Mouse (Mus musculus): ENCODE results near the gene Cacna1e. TPM values are rescaled to one million over a fixed set of nuclear protein-coding genes. Genes with fewer than 3 reads are reported as not detected.

Cacna1e gene
- total and polyA plus RNA-seq, 3 experiments: not detected

DNA sequence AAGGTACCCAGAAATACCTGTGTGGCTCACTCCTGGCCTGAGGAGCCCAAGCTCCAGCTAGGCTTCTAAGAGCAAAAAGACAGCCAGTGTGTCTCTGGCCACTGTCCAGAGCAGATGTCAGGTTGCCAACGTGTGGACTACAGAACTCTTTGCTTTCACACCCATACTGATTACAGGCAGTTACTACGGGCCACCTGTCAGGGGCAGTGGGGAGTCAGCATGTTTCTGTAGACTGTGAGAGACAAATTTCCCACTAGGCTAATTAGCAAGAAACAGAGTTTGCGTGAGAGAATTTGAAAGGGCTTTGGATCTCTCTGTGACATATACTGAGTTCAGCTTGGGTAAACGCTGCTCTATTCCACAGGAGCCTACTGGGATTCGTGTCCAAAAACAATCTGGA, 466.0 kb downstream of the Cacna1e start:
- no peaks in the 10 kb centered on the region for H3K79me2 ChIP-seq (ENCODE audit: control insufficient read depth, insufficient read depth, low read length, poor library complexity)
- DNase-seq (ENCODE audit: low read depth, low spot score): no peak

GRCm38 (mm10) chr1:154416384-154417155, 467.7 kb downstream of the Cacna1e start:
- H3K27me3 ChIP-seq (ENCODE audit: control insufficient read depth in 1 of 2, insufficient read depth in 2 of 2, low read length in 2 of 2): no peaks in the 10 kb centered on the region
- no peak for DNase-seq (ENCODE audit: low read depth, low spot score)
- TF ChIP-seq TBP (IDR thresholded peaks at IDR 0.05; ENCODE audit: low read depth, low read length) (no peak), POLR2AphosphoS2 (IDR thresholded peaks at IDR 0.05; ENCODE audit: low read length) (no peak), USF2 (IDR thresholded peaks at IDR 0.05; ENCODE audit: borderline replicate concordance in 1 of 2, insufficient read depth in 1 of 2, low read depth in 1 of 2, low read length in 2 of 2) (no peak), MYC (IDR thresholded peaks at IDR 0.05; ENCODE audit: low read depth, low read length) (no peak), SMC3 (IDR thresholded peaks at IDR 0.05; ENCODE audit: low read depth, low read length) (no peak), JUND (IDR thresholded peaks at IDR 0.05; ENCODE audit: low read depth, low read length) (no peak), SIN3A (IDR thresholded peaks at IDR 0.05; ENCODE audit: low read length) (no peak), KAT2A (conservative IDR thresholded peaks at IDR 0.05; ENCODE audit: low read depth, low read length) (no peak), RAD21 (IDR thresholded peaks at IDR 0.05; ENCODE audit: low read depth, low read length) (no peak), CHD1 (IDR thresholded peaks at IDR 0.05; ENCODE audit: low read depth, low read length) (no peak), NRF1 (IDR thresholded peaks at IDR 0.05; ENCODE audit: insufficient read depth, low read depth, low read length, poor library complexity, severe bottlenecking) (no peak), ETS1 (IDR thresholded peaks at IDR 0.05; ENCODE audit: low read depth, low read length) (no peak), MXI1 (IDR thresholded peaks at IDR 0.05; ENCODE audit: low read depth, low read length) (no peak), TAL1 (IDR thresholded peaks at IDR 0.05; ENCODE audit: low read length) (no peak)
- H3K27ac ChIP-seq (ENCODE audit: control insufficient read depth, low read depth, low read length): no peak overlapping the region
- H3K9me3 ChIP-seq (replicated peaks; ENCODE audit: insufficient read depth, low read length): no peaks in the 10 kb centered on the region
- H3K79me2 ChIP-seq (ENCODE audit: control insufficient read depth, insufficient read depth, low read length, poor library complexity): no peaks in the 10 kb centered on the region
- no peak overlapping the region for H3K9ac ChIP-seq (ENCODE audit: control insufficient read depth, low read depth, low read length, poor library complexity, severe bottlenecking)
- H3K4me1 ChIP-seq (ENCODE audit: control insufficient read depth in 1 of 2, insufficient read depth in 2 of 2, low read length in 2 of 2): no peaks in the 10 kb centered on the region
- H3K36me3 ChIP-seq (ENCODE audit: control insufficient read depth in 1 of 2, insufficient read depth in 2 of 2, low read length in 2 of 2): no peaks in the 10 kb centered on the region
- no peak overlapping the region for H3K4me3 ChIP-seq (ENCODE audit: control insufficient read depth in 1 of 2, insufficient read depth in 1 of 2, low read depth in 2 of 2, low read length in 2 of 2)

More for the DNA sequence above, 466.0 kb downstream of the Cacna1e start:
- no peak for TF ChIP-seq KAT2A (conservative IDR thresholded peaks at IDR 0.05; ENCODE audit: low read depth, low read length)
- no peak for TF ChIP-seq NRF1 (IDR thresholded peaks at IDR 0.05; ENCODE audit: insufficient read depth, low read depth, low read length, poor library complexity, severe bottlenecking)
- TF ChIP-seq ZMIZ1 (IDR thresholded peaks at IDR 0.05; ENCODE audit: low read depth, low read length): no peak
- TF ChIP-seq GABPA (IDR thresholded peaks at IDR 0.05; ENCODE audit: low read depth, low read length): no peak
- TF ChIP-seq MAFK (IDR thresholded peaks at IDR 0.05; ENCODE audit: borderline replicate concordance, low read depth, low read length): no peak
- no peak overlapping the region for H3K27ac ChIP-seq (ENCODE audit: control insufficient read depth, low read depth, low read length)
- no peaks in the 10 kb centered on the region for H3K9me3 ChIP-seq (replicated peaks; ENCODE audit: insufficient read depth, low read length)
- H3K9ac ChIP-seq (ENCODE audit: control insufficient read depth, low read depth, low read length, poor library complexity, severe bottlenecking): no peak overlapping the region
- H3K4me3 ChIP-seq (ENCODE audit: control insufficient read depth in 1 of 2, insufficient read depth in 1 of 2, low read depth in 2 of 2, low read length in 2 of 2): no peak overlapping the region
- H3K4me1 ChIP-seq (ENCODE audit: control insufficient read depth in 1 of 2, insufficient read depth in 2 of 2, low read length in 2 of 2): no peaks in the 10 kb centered on the region
- no peaks in the 10 kb centered on the region for H3K36me3 ChIP-seq (ENCODE audit: control insufficient read depth in 1 of 2, insufficient read depth in 2 of 2, low read length in 2 of 2)
- no peaks in the 10 kb centered on the region for H3K27me3 ChIP-seq (ENCODE audit: control insufficient read depth in 1 of 2, insufficient read depth in 2 of 2, low read length in 2 of 2)
